Comparison of ENCODE assay signal across 1 mouse cellular context in the genomic region with DNA sequence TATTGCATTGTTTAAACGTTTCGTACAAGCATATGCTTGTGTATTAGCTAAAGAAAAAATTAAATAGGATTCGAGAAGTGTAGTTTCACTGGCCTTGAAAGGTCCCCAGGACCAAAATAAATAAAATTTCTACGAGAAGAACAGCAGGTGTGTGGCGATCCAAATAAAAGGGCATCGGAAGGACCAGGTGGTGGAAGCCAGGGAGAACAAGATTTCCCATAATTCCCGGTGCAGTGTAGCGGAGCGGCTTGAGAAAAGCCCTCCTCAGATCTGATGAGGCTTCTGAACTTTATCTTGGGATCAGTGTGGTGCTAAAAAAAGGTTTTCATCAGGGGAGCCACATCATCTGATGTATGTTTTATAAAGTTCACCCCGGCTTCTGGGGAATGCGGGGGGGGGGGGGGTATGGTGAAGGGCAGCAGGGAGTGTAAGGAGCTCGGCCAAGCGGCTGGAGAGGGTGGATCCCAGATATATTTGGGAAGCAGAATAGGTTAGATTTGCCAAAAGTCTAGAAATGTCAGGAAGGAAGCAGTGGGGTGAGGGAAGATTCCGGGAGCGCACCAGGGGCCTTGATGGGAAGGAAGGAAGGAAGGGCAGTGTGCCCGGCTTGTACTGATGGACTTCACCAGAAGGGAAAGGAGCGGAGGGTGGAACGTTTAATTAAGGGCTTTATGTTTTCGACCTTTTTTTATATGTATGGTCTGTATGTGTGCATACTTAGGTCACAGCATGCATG.
TF ChIP-seq lines count a peak whose summit lies in the region.

No protein-coding gene starts in this region.

TF ChIP-seq in MEL, 35 proteins besides CTCF, POLR2A, EP300 and RAD21:
- 0 out of 2 replicates have a peak, but pooled peaks have one; percentile 33 for TF ChIP-seq HCFC1 (IDR thresholded peaks at IDR 0.05; ENCODE audit: low read depth, low read length)
- TF ChIP-seq MEF2A (IDR thresholded peaks at IDR 0.05; ENCODE audit: extremely low read depth, insufficient replicate concordance, low read depth, low read length, poor library complexity, severe bottlenecking): peak; percentile 39; the same call in 1 of the 2 replicates
- 0 out of 2 replicates have a peak, but pooled peaks have one; percentile 20 for TF ChIP-seq TCF12 (IDR thresholded peaks at IDR 0.05; ENCODE audit: low read depth, low read length)
- no peak for TF ChIP-seq POLR2AphosphoS5 (IDR thresholded peaks at IDR 0.05; ENCODE audit: borderline replicate concordance, low read depth, low read length)
- peak; percentile 42; the same call in 1 of the 2 replicates for TF ChIP-seq ETS1 (IDR thresholded peaks at IDR 0.05; ENCODE audit: low read depth, low read length)
- TF ChIP-seq MAZ (IDR thresholded peaks at IDR 0.05; ENCODE audit: low read depth, low read length): peak; percentile 67; the same call in 1 of the 2 replicates
- no peak for TF ChIP-seq GABPA (IDR thresholded peaks at IDR 0.05; ENCODE audit: low read depth, low read length)
- TF ChIP-seq CHD2 (IDR thresholded peaks at IDR 0.05; ENCODE audit: low read length): no peak
- 0 out of 2 replicates have a peak, but pooled peaks have one; percentile 30 for TF ChIP-seq SIN3A (IDR thresholded peaks at IDR 0.05; ENCODE audit: low read length)
- TF ChIP-seq NELFE (IDR thresholded peaks at IDR 0.05; ENCODE audit: low read depth, low read length): peak; percentile 54
- peak; percentile 63 for TF ChIP-seq GATA1 (IDR thresholded peaks at IDR 0.05; ENCODE audit: low read depth, low read length)
- 0 out of 2 replicates have a peak, but pooled peaks have one; percentile 13 for TF ChIP-seq RCOR1 (IDR thresholded peaks at IDR 0.05; ENCODE audit: low read depth, low read length)
